Mouse (Mus musculus): ENCODE measurements around the gene Ceacam9.

- no peak for TF ChIP-seq CTCF (IDR thresholded peaks at IDR 0.05; ENCODE audit: low read depth, low read length)
- no peak for TF ChIP-seq GATA1 (IDR thresholded peaks at IDR 0.05; ENCODE audit: borderline replicate concordance, low read length)
Measured at GRCm38 (mm10) chr7:16706385-16706784, 15.3 kb upstream of the Ceacam9 start.

All from G1E (cell line).